Mouse (Mus musculus) kidney, adult 9 months (tissue): Measurements from ENCODE around the gene Maged2.
"Not testable (repeated sequence)": the region's sequence is repeated elsewhere in the genome, so short reads cannot be mapped to it uniquely, and the experiment has no call there.

Experiments
- DNase-seq: peaks from one replicate; pipeline ENCODE4 v3.0.0; 2022

Maged2 gene

DNA sequence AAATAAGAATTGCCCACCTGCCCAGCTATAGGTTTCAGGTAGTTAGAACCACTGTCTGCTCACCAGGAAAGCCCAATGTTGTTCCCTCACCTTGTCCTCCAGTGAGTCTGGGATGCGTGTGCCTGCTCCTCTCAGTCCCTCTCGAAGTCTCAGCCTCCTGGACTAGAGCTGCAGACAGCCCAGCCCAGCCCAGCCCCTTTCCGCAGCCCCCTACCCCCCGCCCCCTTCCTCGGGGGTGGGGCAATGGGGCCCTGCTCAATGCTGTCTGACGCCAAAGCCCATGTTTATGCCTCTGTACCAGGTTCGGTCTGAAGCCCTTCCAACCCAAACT is at the start of gene Maged2:
TSS of gene Maged2 (minus strand) at position 207 of the 331 bp plus-strand sequence.
- no peak for DNase-seq

DNA sequence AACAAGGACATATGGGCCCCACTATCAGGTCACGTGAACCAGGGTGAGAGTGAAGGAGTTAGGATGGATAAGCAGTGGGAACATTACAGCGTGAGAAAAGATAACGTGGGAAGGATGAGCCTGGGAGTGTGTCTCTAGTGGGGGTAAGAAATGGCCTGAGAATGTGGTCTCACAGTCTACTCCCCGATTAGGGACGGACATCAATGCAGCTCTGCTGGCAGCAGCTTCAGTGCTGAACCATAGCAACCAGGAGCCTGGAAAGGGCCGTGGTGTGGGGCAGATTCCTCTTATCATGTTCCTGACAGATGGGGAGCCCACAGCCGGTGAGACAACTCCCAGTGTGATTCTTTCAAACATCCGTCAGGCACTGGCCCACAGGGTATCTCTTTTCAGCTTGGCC is 34.1 kb upstream of the Maged2 start:
- DNase-seq, result no peak

DNA sequence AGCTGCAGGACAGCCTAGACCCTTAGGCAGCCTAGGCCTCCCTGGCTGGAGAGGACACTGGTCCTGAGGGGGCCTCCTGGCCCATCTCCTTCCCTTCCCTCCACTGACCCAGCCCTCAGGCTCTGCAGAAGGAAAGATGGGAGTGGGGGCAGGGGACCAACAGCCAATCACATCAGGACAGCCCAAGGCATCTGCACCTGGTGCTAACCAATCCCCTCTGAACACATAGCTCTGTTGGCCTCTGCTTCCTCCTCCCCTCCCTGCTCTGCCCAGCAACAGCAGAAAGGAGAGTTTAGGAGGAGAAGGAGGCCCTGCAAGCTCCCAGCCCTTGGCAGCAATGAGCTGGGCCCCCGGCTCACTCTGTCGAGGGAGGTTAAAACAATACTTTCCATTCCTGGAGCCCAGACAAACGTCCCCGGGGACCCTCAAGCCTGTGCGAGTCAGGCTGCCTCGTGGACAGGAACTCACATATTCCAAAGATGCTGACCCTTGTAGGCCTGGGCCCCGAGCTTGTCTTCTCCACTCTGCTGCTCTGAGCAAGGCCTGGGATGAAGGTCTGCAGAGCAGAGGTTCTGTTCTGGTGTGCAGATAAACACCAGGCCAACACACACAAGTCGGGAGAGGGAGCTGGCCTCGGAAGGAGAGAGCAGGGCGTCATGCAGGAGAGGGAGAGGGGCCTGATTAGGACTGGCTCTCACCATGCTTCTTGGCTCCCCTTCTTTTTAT is 31.5 kb upstream of the Maged2 start:
- DNase-seq, result not testable (repeated sequence)

DNA sequence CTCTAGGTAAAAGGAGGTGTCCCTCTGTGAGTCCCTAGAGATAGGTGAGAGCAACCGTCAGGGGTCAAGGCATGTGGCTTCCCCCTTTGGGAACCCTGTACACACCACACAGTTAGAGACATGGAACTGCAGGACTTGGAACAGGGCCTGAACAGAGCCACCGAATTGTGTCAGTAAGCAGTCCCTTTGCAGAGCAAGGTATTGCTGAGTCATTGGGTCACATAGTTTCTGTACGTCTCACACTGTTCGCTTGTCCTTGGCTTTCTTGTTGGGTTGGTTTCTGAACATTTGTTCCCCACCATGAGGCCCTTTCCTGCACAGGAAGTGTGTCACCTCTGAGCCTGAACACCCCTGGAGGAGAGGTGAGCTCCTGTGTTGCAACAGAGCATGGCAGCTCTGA is 29.1 kb upstream of the Maged2 start:
- not testable (repeated sequence) for DNase-seq

DNA sequence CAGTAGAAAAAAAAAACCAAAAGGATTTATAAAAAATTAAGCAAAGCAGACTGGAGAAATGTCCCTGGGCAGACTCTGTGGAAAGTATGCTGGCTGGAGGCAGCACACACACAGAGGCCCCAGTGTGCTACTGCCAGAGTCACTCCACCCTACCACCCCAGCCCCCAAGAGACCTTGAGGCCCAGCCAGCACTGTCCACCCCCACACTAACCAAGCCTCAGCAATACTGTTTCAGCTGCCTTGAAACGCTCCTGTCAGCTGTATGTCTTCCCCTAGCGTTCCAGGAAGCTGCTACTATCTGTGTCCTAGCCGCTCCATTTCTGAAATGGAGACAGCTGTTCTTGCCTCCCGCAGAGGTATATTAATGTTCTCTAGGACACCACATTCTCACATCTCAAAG is 16.2 kb upstream of the Maged2 start:
- no peak for DNase-seq

DNA sequence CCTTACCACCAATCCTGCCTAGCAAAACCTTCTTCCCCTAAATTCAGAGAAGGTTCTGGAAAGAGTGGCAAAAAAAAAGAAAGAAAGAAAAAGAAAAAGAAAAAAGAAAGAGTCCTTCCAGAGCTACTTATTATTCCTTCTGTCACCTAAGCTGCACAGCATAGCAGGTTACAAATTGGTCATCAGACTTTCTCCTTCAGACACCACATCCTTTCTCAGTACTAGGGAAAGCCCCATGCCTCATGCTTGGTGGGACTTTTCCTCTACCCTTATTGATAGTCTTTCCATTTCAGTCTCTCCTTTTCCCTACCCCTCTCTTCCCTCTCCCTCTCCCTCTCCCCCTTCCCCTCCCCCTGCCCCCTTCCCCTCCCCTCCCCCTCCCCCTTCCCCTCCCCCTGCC is 3.1 kb upstream of the Maged2 start:
- DNase-seq, result no peak

DNA sequence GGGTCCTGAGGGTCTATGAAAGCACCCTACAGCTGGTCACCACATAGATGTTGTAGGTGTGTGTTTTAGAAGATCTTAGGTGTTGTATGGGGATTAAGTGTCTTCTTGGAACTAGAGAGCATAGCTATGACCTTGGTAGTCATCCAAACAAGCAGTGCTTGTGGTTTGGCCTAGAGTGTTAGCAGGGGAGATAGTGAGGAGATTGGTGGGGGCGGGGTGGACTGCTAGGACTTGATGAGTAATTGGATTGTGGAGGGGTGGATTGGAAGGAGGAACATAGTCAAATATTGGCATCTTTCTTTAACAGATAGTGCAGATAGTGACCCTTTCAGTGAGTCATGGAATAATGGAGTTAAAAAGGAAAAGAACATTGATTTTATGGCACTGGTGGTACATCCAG is 1.5 kb upstream of the Maged2 start:
- no peak for DNase-seq

DNA sequence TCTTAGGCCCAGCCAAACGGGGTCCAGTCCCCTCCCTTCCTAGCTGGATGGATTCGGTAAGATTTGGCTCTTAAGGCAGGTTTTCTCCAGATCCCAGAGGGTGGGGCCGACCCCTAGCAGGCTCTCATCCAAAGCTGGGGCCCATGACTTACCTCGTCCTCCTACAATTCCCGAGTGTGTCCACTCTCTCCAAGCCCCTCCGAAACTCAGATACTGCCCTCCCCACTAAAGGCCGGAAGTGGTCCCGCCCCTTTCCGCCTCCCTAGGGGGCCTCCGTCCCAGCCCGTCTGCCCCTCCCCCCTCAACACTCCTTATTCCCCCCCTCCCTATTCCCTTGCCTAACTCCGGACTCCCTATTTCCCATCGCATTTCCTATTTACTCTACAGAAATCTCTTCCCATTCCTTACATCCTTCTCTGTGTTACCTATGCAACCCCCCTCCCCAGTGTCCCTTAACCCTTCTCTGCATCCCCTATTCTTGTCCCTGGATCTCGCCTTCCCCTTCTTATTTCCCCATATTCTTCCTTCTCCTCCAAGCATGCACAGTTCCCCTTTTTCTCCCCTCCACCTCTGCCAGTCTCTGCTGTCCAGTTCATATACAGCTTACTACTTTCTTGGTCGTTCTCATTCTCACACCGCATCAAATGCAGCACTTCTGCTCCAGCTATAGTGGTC is 544 bp downstream of the Maged2 start:
- peak; percentile 22 for DNase-seq

DNA sequence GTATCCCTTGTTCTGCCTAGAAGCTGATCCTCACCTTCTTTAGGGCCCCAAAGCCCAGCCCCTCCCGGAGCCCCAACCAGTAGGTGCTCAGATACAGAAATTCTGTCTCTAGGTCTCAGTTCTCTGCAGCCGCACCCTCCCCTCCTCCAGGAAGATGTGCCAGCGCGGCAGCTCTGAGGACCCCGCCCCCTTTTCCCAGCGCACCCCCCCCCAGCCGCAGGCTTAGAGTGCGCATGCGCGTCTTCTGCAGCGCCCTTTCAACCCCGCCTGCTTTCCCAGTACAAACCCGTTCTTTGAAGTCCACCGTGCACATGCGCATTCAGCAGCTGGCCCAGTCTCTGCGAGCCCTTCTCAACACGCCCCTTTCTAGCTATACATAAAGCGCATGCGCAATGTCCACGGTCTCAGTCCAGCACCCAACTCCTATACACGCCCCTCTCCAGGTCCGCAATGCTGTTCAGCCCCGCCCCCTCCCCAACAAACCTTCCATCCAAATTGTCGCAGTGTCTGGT is 1.3 kb downstream of the Maged2 start:
- peak; percentile 87 for DNase-seq

DNA sequence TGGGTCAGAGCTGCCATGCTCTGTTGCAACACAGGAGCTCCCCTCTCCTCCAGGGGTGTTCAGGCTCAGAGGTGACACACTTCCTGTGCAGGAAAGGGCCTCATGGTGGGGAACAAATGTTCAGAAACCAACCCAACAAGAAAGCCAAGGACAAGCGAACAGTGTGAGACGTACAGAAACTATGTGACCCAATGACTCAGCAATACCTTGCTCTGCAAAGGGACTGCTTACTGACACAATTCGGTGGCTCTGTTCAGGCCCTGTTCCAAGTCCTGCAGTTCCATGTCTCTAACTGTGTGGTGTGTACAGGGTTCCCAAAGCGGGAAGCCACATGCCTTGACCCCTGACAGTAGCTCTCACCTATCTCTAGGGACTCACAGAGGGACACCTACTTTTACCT is 13.2 kb downstream of the Maged2 start:
- DNase-seq, result not testable (repeated sequence)

DNA sequence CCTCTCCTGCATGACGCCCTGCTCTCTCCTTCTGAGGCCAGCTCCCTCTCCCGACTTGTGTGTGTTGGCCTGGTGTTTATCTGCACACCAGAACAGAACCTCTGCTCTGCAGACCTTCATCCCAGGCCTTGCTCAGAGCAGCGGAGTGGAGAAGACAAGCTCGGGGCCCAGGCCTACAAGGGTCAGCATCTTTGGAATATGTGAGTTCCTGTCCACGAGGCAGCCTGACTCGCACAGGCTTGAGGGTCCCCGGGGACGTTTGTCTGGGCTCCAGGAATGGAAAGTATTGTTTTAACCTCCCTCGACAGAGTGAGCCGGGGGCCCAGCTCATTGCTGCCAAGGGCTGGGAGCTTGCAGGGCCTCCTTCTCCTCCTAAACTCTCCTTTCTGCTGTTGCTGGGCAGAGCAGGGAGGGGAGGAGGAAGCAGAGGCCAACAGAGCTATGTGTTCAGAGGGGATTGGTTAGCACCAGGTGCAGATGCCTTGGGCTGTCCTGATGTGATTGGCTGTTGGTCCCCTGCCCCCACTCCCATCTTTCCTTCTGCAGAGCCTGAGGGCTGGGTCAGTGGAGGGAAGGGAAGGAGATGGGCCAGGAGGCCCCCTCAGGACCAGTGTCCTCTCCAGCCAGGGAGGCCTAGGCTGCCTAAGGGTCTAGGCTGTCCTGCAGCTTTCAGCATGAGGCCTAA is 15.5 kb downstream of the Maged2 start:
- DNase-seq, result not testable (repeated sequence)
